Mouse (Mus musculus) skeletal muscle tissue, postnatal 0 days (tissue): ENCODE results near the gene Inf2. TPM values are rescaled to one million over a fixed set of nuclear protein-coding genes. Genes with fewer than 3 reads are reported as not detected.

Source experiments
- microRNA-seq, 2 experiments: library from miRNA; unstranded; fragments of <30 nt; microRNA quantifications; one replicate each; pipeline ENCODE4; 2016
- polyA plus RNA-seq: library from polyadenylated mRNA; unstranded; fragments of >200 nt; fragmentation: Nextera tagmentation; extraction: Ambion mirVana; gene quantifications from 2 replicates; pipeline ENCODE4 v1.2.1, GENCODE M21; 2015

Inf2 gene
- polyA plus RNA-seq, result 3.1 and 3.5 TPM in 2 replicates

GRCm38 (mm10) chr12:112588426-112589256 is at the start of gene Inf2:
Gene Inf2, plus strand, starts transcription at chr12:112588784.

GRCm38 (mm10) chr12:112619686-112620353 is 31.2 kb downstream of the Inf2 start, which contains the start of gene Adssl1:
Gene Adssl1, plus strand, starts transcription at chr12:112620045.

DNA sequence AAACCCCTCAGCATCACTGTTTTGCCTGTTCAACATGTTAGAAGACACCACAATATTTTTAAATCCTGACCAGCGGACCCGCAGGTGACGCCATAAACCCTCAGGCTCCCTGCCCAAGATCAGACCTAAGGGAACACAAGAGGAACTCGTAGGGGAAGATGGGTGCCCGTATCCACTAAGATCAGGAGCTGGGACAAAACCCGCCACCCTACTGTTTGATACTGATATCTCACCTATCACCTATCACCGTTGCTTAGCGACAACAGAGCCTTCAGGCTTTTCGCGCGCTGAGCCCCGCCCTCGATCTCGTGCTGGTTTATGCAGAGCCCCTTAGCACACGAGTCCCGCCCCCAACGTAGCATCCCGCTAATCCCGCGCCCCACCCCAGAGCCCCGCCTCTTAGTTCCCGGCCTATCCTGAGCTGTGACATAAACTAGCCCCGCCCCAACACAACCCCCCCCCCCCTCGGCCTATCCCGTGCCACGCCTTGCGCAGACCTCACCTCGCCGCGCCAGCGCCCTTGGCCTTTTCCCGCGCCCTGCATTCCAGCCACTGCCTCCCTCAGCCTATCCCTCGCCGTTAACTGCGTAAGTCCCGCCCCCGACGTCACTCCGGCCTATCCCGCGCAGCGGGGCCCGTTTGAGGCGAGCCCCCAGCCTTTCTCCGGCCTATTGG is 55.7 kb downstream of the Inf2 start, which contains the start of gene Siva1:
Gene Siva1 (plus strand): TSS at position 500 of the 675 bp plus-strand sequence.

Small RNA genes within 50 kb of the gene (microRNA-seq; reads per million reads assigned to microRNA genes)
- 1.1 to 1.4 reads per million in 2 experiments for gene Mir6939

Other genes starting within 250 kb of the Inf2 start
- gene A530016L24Rik, start 99.3 kb upstream of the Inf2 start, polyA plus RNA-seq, result 2.3 and 10.9 TPM in 2 replicates
- gene Tmem179, start 72.0 kb upstream of the Inf2 start, polyA plus RNA-seq, result 0.40 and 0.68 TPM in 2 replicates
- gene Adssl1, start 31.3 kb downstream of the Inf2 start, polyA plus RNA-seq, result 273 and 281 TPM in 2 replicates
- 70.6 and 72.1 TPM in 2 replicates for gene Siva1, start 55.9 kb downstream of the Inf2 start, polyA plus RNA-seq
- 80.8 and 86.8 TPM in 2 replicates for gene Akt1, start 86.1 kb downstream of the Inf2 start, polyA plus RNA-seq
- 3.2 and 3.6 TPM in 2 replicates for gene Zbtb42, start 90.0 kb downstream of the Inf2 start, polyA plus RNA-seq
- 2.1 and 2.3 TPM in 2 replicates for gene Cep170b, start 131.7 kb downstream of the Inf2 start, polyA plus RNA-seq
- gene Pld4, start 171.9 kb downstream of the Inf2 start, polyA plus RNA-seq, result 14.3 and 15.0 TPM in 2 replicates
- gene Ahnak2, start 213.9 kb downstream of the Inf2 start, polyA plus RNA-seq, result 3.0 and 4.7 TPM in 2 replicates
- 0.79 and 1.7 TPM in 2 replicates for gene Clba1, start 220.2 kb downstream of the Inf2 start, polyA plus RNA-seq
- 18.6 and 22.2 TPM in 2 replicates for gene Cdca4, start 240.6 kb downstream of the Inf2 start, polyA plus RNA-seq